Mouse (Mus musculus) myocyte (in vitro differentiated cells): ENCODE measurements around the gene Pnpt1. TPM values are rescaled to one million over a fixed set of nuclear protein-coding genes. Genes with fewer than 3 reads are reported as not detected.

Source experiments
- H3K27me3 ChIP-seq: one replicate; pipeline ENCODE4 v1.6.1; 2011; ENCODE audit not compliant: control insufficient read depth, insufficient read depth, insufficient read length
- H3K36me3 ChIP-seq: one replicate; pipeline ENCODE4 v1.6.1; 2011; ENCODE audit not compliant: control insufficient read depth, insufficient read depth
- H3K4me2 ChIP-seq: one replicate; pipeline ENCODE4 v1.6.1; 2011; ENCODE audit warnings: low read depth, control low read depth
- H3K4me3 ChIP-seq: one replicate; pipeline ENCODE4 v1.5.1; 2011; ENCODE audit warnings: mild to moderate bottlenecking, control low read depth, moderate library complexity
- H3K79me2 ChIP-seq: one replicate; pipeline ENCODE4 v1.6.1; 2011; ENCODE audit not compliant: control insufficient read depth, insufficient read depth
- H3ac ChIP-seq: one replicate; pipeline ENCODE4 v1.6.1; 2011; ENCODE audit not compliant: control insufficient read depth, insufficient read length
- CEBPB ChIP-seq: IDR thresholded peaks from 2 replicates; pipeline ENCODE4 v1.6.1; 2011; ENCODE audit warnings: mild to moderate bottlenecking, moderate library complexity; ENCODE audit not compliant: poor library complexity, insufficient read depth, severe bottlenecking
- E2F4 ChIP-seq: IDR thresholded peaks from one replicate; pipeline ENCODE4 v1.6.1; 2011; ENCODE audit warnings: mild to moderate bottlenecking, control low read depth, moderate library complexity; ENCODE audit not compliant: insufficient read depth
- MAX ChIP-seq: IDR thresholded peaks from one replicate; pipeline ENCODE4 v1.6.1; 2011; ENCODE audit warnings: low read depth, mild to moderate bottlenecking, control low read depth
- MYOD1 ChIP-seq, 3 experiments: IDR thresholded peaks; one replicate each; pipeline ENCODE4 v1.6.1; 2011; ENCODE audit warnings: control low read depth in 2 of 3, low read depth in 2 of 3, mild to moderate bottlenecking in 2 of 3, moderate library complexity in 1 of 3; ENCODE audit not compliant: insufficient read length in 2 of 3, control insufficient read depth in 1 of 3
- MYOG ChIP-seq, 3 experiments: IDR thresholded peaks; one replicate each; pipeline ENCODE4 v1.6.1; 2011; ENCODE audit warnings: control low read depth in 2 of 3, low read depth in 2 of 3, mild to moderate bottlenecking in 2 of 3; ENCODE audit not compliant: insufficient read length in 2 of 3, control insufficient read depth in 1 of 3, insufficient read depth in 1 of 3
- POLR2A ChIP-seq: IDR thresholded peaks from one replicate; pipeline ENCODE4 v1.6.1; 2011; ENCODE audit warnings: low read depth, mild to moderate bottlenecking, control low read depth, moderate library complexity; ENCODE audit not compliant: insufficient read length
- POLR2AphosphoS2 ChIP-seq: IDR thresholded peaks from one replicate; pipeline ENCODE4 v1.6.1; 2011; ENCODE audit warnings: low read depth, control low read depth; ENCODE audit not compliant: insufficient read length
- REST ChIP-seq: IDR thresholded peaks from one replicate; pipeline ENCODE4 v1.6.1; 2011; ENCODE audit warnings: mild to moderate bottlenecking, control low read depth, moderate library complexity; ENCODE audit not compliant: insufficient read depth, insufficient read length
- SRF ChIP-seq: IDR thresholded peaks from one replicate; pipeline ENCODE4 v1.6.1; 2011; ENCODE audit warnings: low read depth; ENCODE audit not compliant: control insufficient read depth, insufficient read length
- TCF12 ChIP-seq: IDR thresholded peaks from one replicate; pipeline ENCODE4 v1.6.1; 2011; ENCODE audit warnings: mild to moderate bottlenecking, control low read depth; ENCODE audit not compliant: poor library complexity, insufficient read depth, severe bottlenecking
- TCF3 ChIP-seq: IDR thresholded peaks from one replicate; pipeline ENCODE4 v1.6.1; 2011; ENCODE audit warnings: low read depth, control low read depth; ENCODE audit not compliant: insufficient read length
- USF1 ChIP-seq: IDR thresholded peaks from one replicate; pipeline ENCODE4 v1.6.1; 2011; ENCODE audit warnings: low read depth, mild to moderate bottlenecking, control low read depth, moderate library complexity
- polyA plus RNA-seq: library from polyadenylated mRNA; unstranded; fragments of >200 nt; fragmentation: generic; extraction: Trizol; gene quantifications from one replicate; pipeline ENCODE4 v1.2.1, GENCODE M21; 2012; ENCODE audit warnings: missing spikeins

Pnpt1 gene
- polyA plus RNA-seq, 1 experiment: 5.2 TPM

- TF ChIP-seq CEBPB (no peak), POLR2A (no peak), MYOG (IDR thresholded peaks at IDR 0.05; ENCODE audit: control insufficient read depth in 1 of 3, insufficient read depth in 1 of 3, insufficient read length in 2 of 3, low read depth in 2 of 3) (no peak), SRF (no peak), USF1 (no peak)
- Histone ChIP-seq H3K4me2 (no peak overlapping the region), H3ac (no peak overlapping the region), H3K4me3 (no peak overlapping the region), H3K27me3 (no peaks in the 10 kb centered on the region), H3K36me3 (peaks cover 17% of the 10 kb centered on the region), H3K79me2 (no peaks in the 10 kb centered on the region)
These were observed 18.4 kb downstream of the Pnpt1 start for GRCm38 (mm10) chr11:29148901-29149300.

GRCm38 (mm10) chr11:29163569-29163968 is 33.0 kb downstream of the Pnpt1 start:
- no peak overlapping the region for H3K4me3 ChIP-seq
- no peak overlapping the region for H3K4me2 ChIP-seq
- TF ChIP-seq MYOG (IDR thresholded peaks at IDR 0.05; ENCODE audit: control insufficient read depth in 1 of 3, insufficient read depth in 1 of 3, insufficient read length in 2 of 3, low read depth in 2 of 3): no peak
- TF ChIP-seq TCF12: no peak
- no peak for TF ChIP-seq SRF
- no peak for TF ChIP-seq MAX
- TF ChIP-seq POLR2A: no peak
- TF ChIP-seq USF1: no peak
- no peak for TF ChIP-seq MYOD1 (IDR thresholded peaks at IDR 0.05; ENCODE audit: control insufficient read depth in 1 of 3, insufficient read length in 2 of 3, low read depth in 2 of 3)
- TF ChIP-seq REST: no peak
- no peak for TF ChIP-seq POLR2AphosphoS2
- no peak for TF ChIP-seq TCF3
- no peak for TF ChIP-seq CEBPB
- TF ChIP-seq E2F4: no peak
- H3K79me2 ChIP-seq: no peaks in the 10 kb centered on the region
- no peaks in the 10 kb centered on the region for H3K27me3 ChIP-seq
- H3ac ChIP-seq: no peak overlapping the region
- peaks cover 3% of the 10 kb centered on the region for H3K36me3 ChIP-seq

GRCm38 (mm10) chr11:29171959-29172391 is 41.4 kb downstream of the Pnpt1 start:
- TF ChIP-seq POLR2A (no peak), POLR2AphosphoS2 (peak; percentile 20), E2F4 (peak; percentile 27)

GRCm38 (mm10) chr11:29172563-29173124 is 42.1 kb downstream of the Pnpt1 start, which contains the start of gene Ppp4r3b:
Ppp4r3b (plus strand) TSS chr11:29172890.
- TF ChIP-seq MAX: no peak
- TF ChIP-seq MYOG (IDR thresholded peaks at IDR 0.05; ENCODE audit: control insufficient read depth in 1 of 3, insufficient read depth in 1 of 3, insufficient read length in 2 of 3, low read depth in 2 of 3): peak in 1 of 3 experiments; percentile 21
- TF ChIP-seq TCF12: no peak
- no peak for TF ChIP-seq REST
- no peak for TF ChIP-seq E2F4
- TF ChIP-seq POLR2A: peak; percentile 53
- TF ChIP-seq MYOD1 (IDR thresholded peaks at IDR 0.05; ENCODE audit: control insufficient read depth in 1 of 3, insufficient read length in 2 of 3, low read depth in 2 of 3): peak in 1 of 3 experiments; percentile 16
- peak; percentile 34 for TF ChIP-seq POLR2AphosphoS2
- TF ChIP-seq TCF3: no peak
- TF ChIP-seq CEBPB: no peak
- no peak for TF ChIP-seq SRF
- no peak for TF ChIP-seq USF1
- Histone ChIP-seq H3K79me2 (peaks cover 46% of the 10 kb centered on the region), H3K4me3 (peak within 1 kb of the TSS; percentile 98), H3ac (peak within 1 kb of the TSS; percentile 61), H3K27me3 (no peaks in the 10 kb centered on the region), H3K36me3 (no peaks in the 10 kb centered on the region), H3K4me2 (peak within 1 kb of the TSS; percentile 95)

More at GRCm38 (mm10) chr11:29171959-29172391, 41.4 kb downstream of the Pnpt1 start:
- Histone ChIP-seq H3K27me3 (no peaks in the 10 kb centered on the region), H3K36me3 (no peaks in the 10 kb centered on the region), H3ac (peak overlapping the region; percentile 61), H3K4me3 (peak overlapping the region; percentile 98), H3K79me2 (peaks cover 39% of the 10 kb centered on the region), H3K4me2 (peak overlapping the region; percentile 95)

GRCm38 (mm10) chr11:29173125-29173631 is 42.6 kb downstream of the Pnpt1 start:
- Histone ChIP-seq H3ac (peak overlapping the region; percentile 61), H3K4me3 (peak overlapping the region; percentile 98), H3K36me3 (no peaks in the 10 kb centered on the region), H3K79me2 (peaks cover 51% of the 10 kb centered on the region), H3K27me3 (no peaks in the 10 kb centered on the region), H3K4me2 (no peak overlapping the region)
- TF ChIP-seq POLR2A (peak; percentile 41), TCF12 (no peak)
